Mouse (Mus musculus) testis, adult 2 months (tissue): ENCODE results near the gene Mob4. TPM values are rescaled to one million over a fixed set of nuclear protein-coding genes. Genes with fewer than 3 reads are reported as not detected.

Experiments used
- H3K27ac ChIP-seq: fragments of 200-500 bp; 2 replicates; pipeline ENCODE4 v1.5.1; 2012; ENCODE audit warnings: low read depth, low read length; ENCODE audit not compliant: control insufficient read depth, insufficient read depth
- H3K27me3 ChIP-seq: fragments of 200-500 bp; 2 replicates; pipeline ENCODE4 v1.6.1; 2012; ENCODE audit warnings: mild to moderate bottlenecking, low read length, moderate library complexity; ENCODE audit not compliant: control insufficient read depth, insufficient read depth
- H3K36me3 ChIP-seq: fragments of 200-500 bp; 2 replicates; pipeline ENCODE4 v1.6.1; 2012; ENCODE audit warnings: mild to moderate bottlenecking, low read length; ENCODE audit not compliant: control insufficient read depth, insufficient read depth
- H3K4me1 ChIP-seq: fragments of 200-500 bp; 2 replicates; pipeline ENCODE4 v1.6.1; 2012; ENCODE audit warnings: low read length; ENCODE audit not compliant: control insufficient read depth, insufficient read depth
- H3K4me3 ChIP-seq: fragments of 200-500 bp; 2 replicates; pipeline ENCODE4 v1.5.1; 2012; ENCODE audit warnings: low read depth, mild to moderate bottlenecking, low read length, moderate library complexity, mixed read lengths; ENCODE audit not compliant: control insufficient read depth
- CTCF ChIP-seq: fragments of 200-500 bp; IDR thresholded peaks from 2 replicates; pipeline ENCODE4 v1.5.1; 2012; ENCODE audit warnings: low read depth, mild to moderate bottlenecking, inconsistent platforms, low read length, moderate library complexity; ENCODE audit not compliant: control insufficient read depth, insufficient read depth, insufficient replicate concordance
- POLR2A ChIP-seq: fragments of 200-500 bp; IDR thresholded peaks from 2 replicates; pipeline ENCODE4 v1.6.1; 2012; ENCODE audit warnings: low read depth, mild to moderate bottlenecking, inconsistent platforms, low read length, moderate library complexity; ENCODE audit not compliant: control insufficient read depth
- polyA plus RNA-seq: library from polyadenylated mRNA; depleted of rRNA; stranded (reverse); fragments of >200 nt; gene quantifications from 2 replicates; pipeline ENCODE4 v1.2.3, GENCODE M21; 2012; rRNA removed

Mob4 gene
- polyA plus RNA-seq = 3.7 and 4.2 TPM in 2 replicates

DNA sequence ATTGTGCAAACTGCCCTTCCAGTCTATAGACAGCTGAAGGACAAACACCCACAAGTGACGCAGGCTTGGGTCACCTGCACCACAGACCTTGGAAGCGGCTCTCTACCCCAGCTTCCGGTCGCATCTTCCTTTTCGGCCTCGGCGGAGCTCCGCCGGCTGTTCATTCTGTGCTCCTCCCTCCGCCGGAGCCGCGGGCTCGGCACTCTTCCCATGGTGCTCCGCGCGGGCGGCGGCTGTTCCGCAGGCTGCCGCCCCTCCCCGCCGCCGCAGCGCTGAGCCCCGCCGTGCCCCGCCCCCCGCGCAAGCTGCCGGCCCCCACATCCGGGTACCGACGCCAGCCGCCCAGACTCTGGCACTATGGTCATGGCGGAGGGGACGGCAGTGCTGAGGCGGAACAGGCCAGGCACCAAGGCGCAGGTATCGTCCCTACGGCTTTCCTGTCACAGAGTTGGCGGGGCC is at the start of gene Mob4:
TSS of gene Mob4 (plus strand) at position 289 of the 459 bp plus-strand sequence.
- Histone ChIP-seq H3K36me3 (no peaks in the 10 kb centered on the region), H3K27ac (peak within 1 kb of the TSS; percentile 91), H3K4me3 (peak within 1 kb of the TSS; percentile 96), H3K4me1 (peaks cover 9% of the 10 kb centered on the region), H3K27me3 (no peaks in the 10 kb centered on the region)
- no peak for TF ChIP-seq CTCF
- TF ChIP-seq POLR2A = peak; percentile 93

DNA sequence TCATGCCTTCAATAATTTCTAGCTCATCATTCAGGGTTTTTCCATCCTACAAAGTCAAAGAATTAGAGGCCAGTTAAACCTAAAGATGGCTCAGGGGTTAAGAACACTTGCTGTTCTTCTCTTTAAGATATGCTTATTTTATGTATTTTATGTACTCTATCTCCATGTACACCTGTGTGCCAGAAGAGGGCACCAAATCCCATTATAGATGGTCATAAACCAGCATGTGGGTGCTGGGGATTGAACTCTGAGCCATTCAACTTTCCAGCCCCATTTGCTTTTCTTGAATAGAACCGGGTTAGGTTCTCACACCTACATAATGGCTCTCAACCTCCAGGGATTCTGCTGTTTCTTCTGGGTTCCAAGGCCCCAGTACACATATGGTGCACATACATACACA is 48.9 kb upstream of the Mob4 start:
- Histone ChIP-seq H3K27ac (no peak overlapping the region), H3K27me3 (no peaks in the 10 kb centered on the region), H3K36me3 (no peaks in the 10 kb centered on the region), H3K4me1 (peaks cover 6% of the 10 kb centered on the region), H3K4me3 (no peak overlapping the region)
- TF ChIP-seq CTCF (no peak), POLR2A (no peak)

DNA sequence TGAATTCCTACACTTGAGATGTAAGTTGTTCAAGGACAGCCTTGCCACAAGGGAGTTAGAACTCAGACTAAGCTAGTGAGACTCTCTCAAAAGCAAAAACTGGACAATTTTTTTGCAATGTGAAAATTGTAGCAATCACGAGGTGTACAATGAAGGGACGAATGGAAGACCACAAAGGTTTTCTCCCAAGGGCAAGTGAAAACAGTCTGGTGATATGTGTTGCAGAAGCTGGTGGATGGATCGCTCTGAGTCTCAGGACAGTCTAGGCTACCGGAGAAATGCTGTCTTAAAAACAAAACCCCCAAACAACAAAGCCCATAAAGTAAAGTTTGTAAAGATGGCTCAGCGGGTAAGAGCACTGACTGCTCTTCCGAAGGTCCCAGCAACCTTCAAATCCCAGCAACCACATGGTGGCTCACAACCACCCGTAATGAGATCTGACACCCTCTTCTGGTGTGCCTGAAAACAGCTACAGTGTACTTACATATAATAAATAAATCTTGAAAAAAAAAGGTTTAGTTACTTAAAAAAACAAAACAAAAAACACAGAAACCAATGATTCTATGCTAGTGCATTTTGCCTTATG is 45.2 kb upstream of the Mob4 start:
- no peak for TF ChIP-seq POLR2A
- TF ChIP-seq CTCF = no peak
- Histone ChIP-seq H3K4me3 (no peak overlapping the region), H3K36me3 (no peaks in the 10 kb centered on the region), H3K27ac (no peak overlapping the region), H3K4me1 (peaks cover 19% of the 10 kb centered on the region), H3K27me3 (no peaks in the 10 kb centered on the region)

DNA sequence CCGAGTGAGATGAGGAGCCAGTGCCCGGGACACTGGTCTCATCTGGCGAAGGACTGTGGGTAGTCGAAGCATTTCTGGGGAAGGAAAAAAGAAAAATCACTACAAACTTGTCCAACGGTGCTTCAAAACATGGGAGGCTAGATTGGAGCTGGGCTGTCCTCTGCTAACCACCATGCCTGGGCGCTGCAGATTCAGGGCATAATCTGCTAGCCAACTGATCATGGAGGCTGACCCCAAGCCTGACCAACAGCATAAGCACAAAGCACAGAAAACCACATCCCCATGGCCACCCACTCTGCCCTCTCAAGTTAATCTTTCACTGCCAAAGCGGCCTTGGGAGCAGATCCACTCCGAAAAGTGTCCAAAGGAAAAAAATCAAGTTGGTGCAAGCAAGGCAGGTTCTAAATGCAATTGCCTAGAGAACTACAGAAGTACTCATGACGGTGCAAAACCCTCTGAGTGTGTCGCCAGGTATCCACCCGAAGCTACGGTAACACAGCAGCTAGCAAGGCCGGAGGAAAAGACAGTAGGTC is 44.1 kb upstream of the Mob4 start:
- peak overlapping the region; percentile 99 for H3K4me3 ChIP-seq
- TF ChIP-seq POLR2A (no peak), CTCF (no peak)
- H3K27ac ChIP-seq = peak overlapping the region; percentile 96
- H3K27me3 ChIP-seq = no peaks in the 10 kb centered on the region
- no peaks in the 10 kb centered on the region; the same call in 1 of the 2 replicates for H3K36me3 ChIP-seq
- peaks cover 19% of the 10 kb centered on the region for H3K4me1 ChIP-seq

DNA sequence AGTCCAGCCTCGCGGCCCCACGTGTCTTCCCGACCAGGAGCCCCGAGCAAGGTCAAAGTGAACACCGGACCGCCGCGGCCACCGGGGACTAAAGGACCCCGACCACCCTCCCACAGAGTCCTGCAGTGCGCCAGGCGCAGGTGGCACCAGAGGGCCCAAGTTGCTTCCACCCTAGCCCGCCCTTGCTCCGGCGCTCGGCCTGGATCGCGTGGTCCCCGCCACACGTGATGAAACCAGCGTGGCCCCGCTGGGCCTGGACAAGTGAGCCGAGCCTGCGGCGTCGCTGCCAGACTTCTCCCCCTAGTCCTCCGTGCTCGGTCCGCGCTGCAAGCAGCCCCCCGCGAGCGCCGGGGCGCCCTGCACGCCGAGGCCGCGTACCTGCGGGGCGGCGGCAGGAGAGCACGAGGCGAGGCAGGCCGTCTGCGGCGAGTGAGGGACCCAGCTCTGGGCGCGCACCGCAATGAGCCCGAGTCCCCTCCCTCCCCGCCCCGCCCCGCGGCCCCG is 43.6 kb upstream of the Mob4 start:
- Histone ChIP-seq H3K4me3 (peak overlapping the region; percentile 99), H3K36me3 (no peaks in the 10 kb centered on the region; the same call in 1 of the 2 replicates), H3K4me1 (peaks cover 19% of the 10 kb centered on the region), H3K27ac (peak overlapping the region; percentile 96), H3K27me3 (no peaks in the 10 kb centered on the region)
- TF ChIP-seq POLR2A (peak; percentile 71), CTCF (no peak)

DNA sequence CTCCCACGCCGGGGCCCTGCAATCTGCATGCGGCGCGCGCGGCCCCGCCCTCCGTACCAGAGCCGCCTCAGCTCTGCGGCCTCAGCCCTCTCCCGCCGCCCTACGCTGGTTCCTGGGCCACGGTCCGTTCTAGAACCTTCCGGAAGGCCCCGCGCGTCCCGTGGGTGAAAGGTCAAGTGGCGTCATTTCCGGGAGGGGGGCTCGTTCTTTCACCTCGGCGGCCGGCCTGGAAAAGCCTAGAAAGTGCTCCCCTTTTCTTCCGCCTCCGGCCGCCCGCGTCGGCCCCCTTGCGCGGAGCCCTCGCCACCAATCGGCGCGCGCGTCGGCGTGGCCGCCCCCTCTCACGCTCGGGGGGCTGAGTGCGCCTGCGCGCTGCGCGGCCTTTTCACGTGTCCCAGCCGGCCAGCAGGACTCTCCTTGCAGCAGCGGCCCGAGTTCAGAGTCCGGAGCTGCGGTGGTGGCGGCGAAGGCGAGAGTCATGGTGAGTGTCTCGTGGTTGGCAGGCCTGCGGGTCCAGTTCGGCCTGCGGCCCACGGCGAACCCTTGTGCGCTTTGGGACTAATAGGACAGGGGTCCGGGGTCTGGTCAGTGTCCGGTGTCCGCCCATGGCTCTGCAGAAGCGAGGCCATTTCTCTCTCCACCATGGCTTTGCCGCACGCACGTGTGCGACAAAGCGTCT is 43.0 kb upstream of the Mob4 start, which contains the start of the genes Hspe1 and Hspd1:
TSS of gene Hspe1 (plus strand) at position 201 of the 679 bp plus-strand sequence.
TSS of gene Hspd1 (minus strand) at position 312 of the 679 bp plus-strand sequence.
- peaks cover 19% of the 10 kb centered on the region for H3K4me1 ChIP-seq
- peak within 1 kb of the TSS; percentile 96 for H3K27ac ChIP-seq
- TF ChIP-seq POLR2A (peak; percentile 90), CTCF (no peak)
- no peaks in the 10 kb centered on the region; the same call in 1 of the 2 replicates for H3K36me3 ChIP-seq
- H3K4me3 ChIP-seq = peak within 1 kb of the TSS; percentile 99
- no peaks in the 10 kb centered on the region for H3K27me3 ChIP-seq

DNA sequence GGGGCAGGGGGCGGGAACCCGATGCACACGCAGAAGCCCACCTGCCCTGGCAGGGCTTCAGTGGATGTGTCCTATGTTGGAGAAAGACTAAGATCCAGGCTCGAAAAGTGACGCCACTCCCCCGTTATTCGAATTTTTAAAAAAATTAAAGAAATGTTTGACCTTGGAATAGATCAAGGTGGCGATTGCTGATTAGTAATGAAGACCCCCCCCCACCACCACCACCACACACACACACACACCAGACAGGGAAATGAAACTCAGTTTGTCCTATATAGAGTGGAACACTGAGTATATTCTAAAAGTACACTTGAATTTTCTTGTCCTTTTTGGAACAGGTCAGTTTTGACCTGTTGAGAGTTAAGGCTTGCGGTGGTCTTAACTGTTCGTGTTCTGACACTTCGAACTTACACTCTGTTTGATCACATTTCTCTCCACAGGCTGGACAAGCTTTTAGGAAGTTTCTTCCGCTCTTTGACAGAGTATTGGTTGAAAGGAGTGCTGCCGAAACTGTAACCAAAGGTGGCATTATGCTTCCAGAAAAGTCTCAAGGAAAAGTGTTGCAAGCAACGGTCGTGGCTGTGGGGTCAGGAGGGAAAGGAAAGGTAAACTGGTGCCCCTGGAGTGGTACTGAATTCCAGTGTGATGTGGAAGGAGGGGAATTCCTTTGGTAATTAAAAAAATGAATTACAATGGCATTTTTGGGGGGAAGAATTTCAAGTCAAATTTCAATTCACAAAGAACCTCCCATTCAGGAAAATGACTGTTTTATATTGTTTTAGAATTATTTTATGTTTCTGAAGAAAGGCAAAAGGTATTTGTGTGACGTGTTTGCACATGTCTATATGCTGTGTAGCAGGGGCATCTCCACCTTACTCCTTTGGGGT is 42.2 kb upstream of the Mob4 start:
- peak overlapping the region; percentile 95 for H3K27ac ChIP-seq
- H3K27me3 ChIP-seq = no peaks in the 10 kb centered on the region
- H3K4me1 ChIP-seq = peaks cover 19% of the 10 kb centered on the region
- no peaks in the 10 kb centered on the region; the same call in 1 of the 2 replicates for H3K36me3 ChIP-seq
- TF ChIP-seq POLR2A (no peak), CTCF (no peak)
- H3K4me3 ChIP-seq = peak overlapping the region; percentile 99
